Mouse (Mus musculus) layer of hippocampus, postnatal 10 days (tissue): ENCODE measurements around the gene Gja10. TPM values are rescaled to one million over a fixed set of nuclear protein-coding genes. Genes with fewer than 3 reads are reported as not detected.
A peak's percentile ranks its signal among the peaks of the same experiment; 100 is the strongest.

ENCODE experiments used
- DNase-seq, 2 experiments: peaks; one replicate each; pipeline ENCODE4 v3.0.0; 2021; ENCODE audit warnings: low spot score in 2 of 2
- long read RNA-seq: library from polyadenylated mRNA; stranded (forward); transcript quantifications from one replicate; pipeline ENCODE4 v2.0.0, GENCODE M21; 2023
- total RNA-seq, 2 experiments: library from RNA; stranded (reverse); gene quantifications; 2 replicates each; pipeline ENCODE4 v1.2.3; 2021

Gja10 gene
- not detected for total RNA-seq
- long read RNA-seq, result 0 reads

GRCm38 (mm10) chr4:32602660-32603059, at the start of gene Gja10:
TSS of gene Gja10 (minus strand) at chr4:32602760.
- DNase-seq, result no peak

DNA sequence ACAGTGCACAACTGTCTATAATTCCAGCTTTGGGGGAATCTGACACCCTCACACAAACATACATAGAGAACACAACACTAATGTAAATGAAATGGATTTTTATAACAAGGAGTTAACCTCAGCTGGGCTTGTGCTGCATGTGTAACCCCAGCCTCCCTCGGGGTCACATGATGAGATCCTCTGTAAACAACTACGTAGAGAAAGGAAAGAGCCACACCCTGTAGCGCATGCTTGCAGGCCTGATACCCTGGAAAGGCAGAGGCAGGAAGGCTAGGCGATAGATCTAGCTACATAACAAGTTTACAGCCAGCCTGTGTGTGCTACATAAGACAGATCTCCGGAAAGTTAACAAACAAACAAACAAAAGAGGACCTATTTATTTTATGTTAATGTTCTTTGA, 49.1 kb upstream of the Gja10 start:
- no peak for DNase-seq

DNA sequence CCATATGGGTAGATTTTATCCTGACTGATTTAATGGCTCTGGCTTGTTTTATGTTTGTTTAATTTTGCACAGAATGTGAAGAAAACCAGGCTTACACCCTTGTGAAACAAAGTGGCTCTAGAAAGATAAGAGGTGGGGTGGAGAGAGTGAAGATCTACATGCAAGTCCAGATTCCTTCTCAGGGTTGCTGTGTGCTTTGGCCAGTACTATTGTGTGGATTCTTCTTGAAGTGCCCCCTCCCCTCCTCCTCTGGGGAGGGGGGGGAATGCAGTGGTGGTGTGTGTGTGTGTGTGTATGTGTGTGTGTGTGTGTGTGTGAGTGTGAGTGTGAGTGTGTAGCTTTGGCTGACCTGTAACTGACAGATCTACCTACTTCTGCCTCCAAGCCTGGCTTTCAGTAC, 19.1 kb upstream of the Gja10 start:
- no peak for DNase-seq

DNA sequence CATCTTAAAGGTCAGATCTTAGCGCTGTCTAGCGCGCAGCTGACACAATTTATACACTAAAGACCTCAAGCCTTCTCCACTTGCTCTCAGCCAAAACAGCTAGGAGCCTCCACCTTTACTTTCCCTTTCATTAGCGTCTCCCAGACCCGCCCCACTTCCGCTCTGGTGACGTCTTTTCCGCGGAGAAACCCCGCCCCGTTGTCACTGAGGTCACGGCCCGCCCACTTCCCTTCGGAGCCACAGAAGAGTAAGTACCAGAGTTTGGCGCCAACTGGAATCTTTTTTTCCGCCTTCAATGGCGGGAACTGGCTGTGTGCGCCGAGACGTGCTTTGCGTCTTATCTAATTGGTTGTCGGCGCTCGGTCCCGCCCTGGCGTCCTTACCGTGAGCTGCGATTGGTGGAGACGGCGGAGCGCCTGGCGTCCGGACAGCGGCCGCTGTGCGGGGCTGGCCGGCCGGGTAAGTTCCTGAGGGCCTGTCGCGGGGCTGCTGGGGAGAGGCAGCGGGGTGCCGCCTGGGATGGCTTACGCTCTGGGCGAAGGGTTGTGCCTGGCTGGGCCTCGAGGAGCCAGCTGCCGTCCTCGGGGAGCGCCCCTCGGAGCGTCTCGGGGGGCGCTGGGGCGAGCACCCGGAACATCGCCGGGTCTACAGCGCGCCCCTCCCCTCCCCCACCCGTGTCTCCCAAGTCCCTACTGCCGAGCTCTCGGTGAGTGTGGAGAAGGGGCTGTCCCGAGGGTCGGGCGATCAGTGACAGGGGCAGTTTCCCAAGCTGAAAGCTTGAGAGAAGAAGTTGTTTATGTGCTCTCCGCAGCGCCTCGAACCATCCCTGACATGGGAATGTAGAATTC, 12.7 kb upstream of the Gja10 start, which contains the start of gene Casp8ap2:
TSS of gene Casp8ap2 (plus strand) at position 418 of the 848 bp plus-strand sequence.
- peak; percentile 97 to 98 for DNase-seq

DNA sequence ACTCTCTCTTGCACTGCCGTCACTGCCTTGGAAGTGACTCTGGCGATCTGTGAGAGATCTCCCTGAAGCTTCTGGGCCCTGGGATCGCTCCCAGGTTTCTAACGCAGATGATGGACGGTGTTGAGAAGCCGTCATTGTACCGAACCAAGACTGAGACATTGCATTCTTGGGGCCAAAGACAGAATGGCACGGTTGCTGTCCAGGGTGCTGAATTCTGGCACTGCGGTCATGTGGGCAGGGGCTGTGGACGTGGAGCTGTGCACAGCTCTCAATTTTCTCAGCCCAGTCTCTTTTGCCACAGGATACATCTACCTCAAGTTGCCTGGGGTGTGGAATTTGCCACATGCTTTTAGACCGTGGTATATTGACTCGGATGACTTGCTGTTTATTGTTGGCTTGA, 1.4 kb downstream of the Gja10 start:
- peak; percentile 19 to 41 for DNase-seq

DNA sequence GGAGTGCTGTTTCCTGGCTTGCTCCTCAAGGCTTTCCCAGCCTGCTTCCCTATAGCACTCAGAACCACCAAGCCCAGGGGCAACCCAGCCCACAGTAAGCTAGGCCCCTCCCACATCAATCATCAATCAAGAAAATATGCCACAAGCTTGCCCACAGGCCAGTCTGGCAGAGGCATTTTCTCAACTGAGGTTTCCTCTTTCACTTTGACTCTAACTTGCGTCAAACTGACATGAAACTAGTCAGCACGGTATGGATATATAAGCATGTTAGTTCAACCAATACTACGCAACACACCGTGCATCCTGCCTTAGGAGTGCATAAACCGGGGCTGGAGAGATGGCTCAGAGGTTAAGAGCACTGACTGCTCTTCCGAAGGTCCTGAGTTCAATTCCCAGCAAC, 14.3 kb downstream of the Gja10 start:
- no peak for DNase-seq

- DNase-seq, result no peak
These were observed 15.0 kb downstream of the Gja10 start for GRCm38 (mm10) chr4:32587543-32587942.

- DNase-seq, result peak in 1 of 2 experiments; percentile 58
These were observed 16.0 kb downstream of the Gja10 start for GRCm38 (mm10) chr4:32586596-32586995.

- no peak for DNase-seq
These were observed 18.4 kb downstream of the Gja10 start for GRCm38 (mm10) chr4:32584181-32584580.

DNA sequence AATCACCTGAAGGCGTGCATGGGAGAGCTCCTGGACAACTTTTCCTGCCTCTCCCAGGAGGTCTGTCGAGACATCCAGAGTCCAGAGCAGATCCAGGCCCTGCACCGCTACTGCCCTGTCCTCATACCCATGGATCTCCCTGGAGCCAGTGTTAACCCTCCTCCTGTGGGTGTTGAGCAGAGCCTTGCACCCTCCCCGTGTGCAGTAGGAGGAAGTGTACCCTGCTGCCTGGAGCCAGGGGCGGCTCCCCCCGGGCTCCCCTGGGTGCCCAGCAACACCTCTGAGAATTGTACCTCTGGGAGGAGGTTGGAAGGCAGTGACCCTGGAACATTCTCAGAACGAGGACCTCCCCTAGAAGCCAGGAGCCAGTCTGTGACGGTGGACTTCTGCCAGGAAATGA, 22.7 kb downstream of the Gja10 start:
- no peak for DNase-seq

DNA sequence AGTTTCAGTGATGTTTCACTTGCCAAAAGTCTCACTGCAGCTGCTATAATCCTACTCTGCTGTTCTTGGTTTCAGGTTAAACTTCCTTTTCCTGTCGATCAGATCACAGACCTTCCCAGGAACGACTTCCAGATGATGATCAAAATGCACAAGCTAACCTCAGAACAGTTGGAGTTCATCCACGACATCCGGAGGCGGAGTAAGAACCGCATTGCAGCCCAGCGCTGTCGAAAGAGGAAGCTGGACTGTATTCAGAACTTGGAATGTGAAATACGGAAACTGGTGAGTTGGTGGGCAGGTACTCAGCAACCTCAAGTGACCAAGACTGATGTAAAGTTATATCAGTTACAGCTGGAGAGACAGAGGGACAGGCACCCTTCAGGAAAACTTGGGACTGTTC, 27.4 kb downstream of the Gja10 start:
- no peak for DNase-seq

- DNase-seq, result no peak
These were observed 28.0 kb downstream of the Gja10 start for GRCm38 (mm10) chr4:32574604-32575003.

DNA sequence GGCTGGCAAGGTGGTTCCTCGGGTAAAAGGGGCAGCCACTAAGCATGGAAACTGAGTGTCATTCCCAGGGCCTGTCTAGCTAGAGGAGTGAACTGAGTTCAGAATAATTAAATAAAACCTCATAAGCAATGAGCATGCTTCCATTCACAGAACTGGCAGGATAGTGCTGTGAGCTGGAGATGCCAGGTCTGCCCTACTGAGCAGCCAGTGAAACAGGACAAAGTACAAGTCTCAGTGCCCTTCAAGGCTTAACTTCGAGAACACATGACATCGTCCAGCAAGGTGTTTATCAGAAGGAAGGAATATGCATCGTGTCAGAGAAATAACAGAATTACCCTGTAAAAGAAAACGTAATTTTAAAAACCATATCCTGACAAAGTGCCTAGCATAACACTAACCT, 29.0 kb downstream of the Gja10 start:
- no peak for DNase-seq

DNA sequence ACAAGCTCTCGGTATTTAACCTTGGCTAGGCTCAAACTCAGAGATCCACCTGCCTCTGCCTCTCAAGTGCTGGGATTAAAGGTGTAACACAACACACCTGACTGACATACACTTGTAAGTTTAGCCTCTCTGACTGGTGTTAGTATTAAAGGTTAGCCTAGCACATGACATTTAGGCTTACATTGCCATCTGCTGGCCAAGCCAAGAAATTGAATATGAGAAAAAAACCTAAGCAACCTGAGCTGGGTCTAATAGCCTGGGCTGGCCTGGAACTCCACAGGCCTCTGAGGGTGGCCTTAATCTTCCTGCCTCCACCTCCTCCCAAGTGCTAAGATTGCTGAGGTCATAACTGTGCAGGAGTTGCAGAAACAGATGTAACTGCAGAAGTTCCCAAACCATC, 30.4 kb downstream of the Gja10 start:
- DNase-seq, result peak; percentile 46 to 68

DNA sequence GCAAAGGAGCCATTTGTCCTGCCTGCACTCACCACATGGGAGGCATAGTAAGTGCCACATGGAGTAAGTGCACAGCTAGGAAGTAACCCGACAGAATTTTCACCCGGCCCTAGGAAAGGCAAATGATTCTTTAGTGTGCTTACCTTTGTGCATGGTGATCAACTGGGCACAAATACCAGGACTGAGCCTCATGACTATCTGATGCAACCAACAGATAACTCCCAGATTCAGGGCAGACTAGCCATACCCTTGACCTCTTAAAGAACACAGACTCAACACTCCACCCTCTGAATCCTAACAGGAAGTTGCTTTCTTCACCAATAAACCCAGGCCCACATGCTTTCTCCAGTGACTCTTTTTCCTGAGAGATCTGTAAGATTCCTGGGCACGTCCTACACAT, 31.1 kb downstream of the Gja10 start:
- no peak for DNase-seq

GRCm38 (mm10) chr4:32570939-32571317, 31.6 kb downstream of the Gja10 start:
- DNase-seq, result no peak

DNA sequence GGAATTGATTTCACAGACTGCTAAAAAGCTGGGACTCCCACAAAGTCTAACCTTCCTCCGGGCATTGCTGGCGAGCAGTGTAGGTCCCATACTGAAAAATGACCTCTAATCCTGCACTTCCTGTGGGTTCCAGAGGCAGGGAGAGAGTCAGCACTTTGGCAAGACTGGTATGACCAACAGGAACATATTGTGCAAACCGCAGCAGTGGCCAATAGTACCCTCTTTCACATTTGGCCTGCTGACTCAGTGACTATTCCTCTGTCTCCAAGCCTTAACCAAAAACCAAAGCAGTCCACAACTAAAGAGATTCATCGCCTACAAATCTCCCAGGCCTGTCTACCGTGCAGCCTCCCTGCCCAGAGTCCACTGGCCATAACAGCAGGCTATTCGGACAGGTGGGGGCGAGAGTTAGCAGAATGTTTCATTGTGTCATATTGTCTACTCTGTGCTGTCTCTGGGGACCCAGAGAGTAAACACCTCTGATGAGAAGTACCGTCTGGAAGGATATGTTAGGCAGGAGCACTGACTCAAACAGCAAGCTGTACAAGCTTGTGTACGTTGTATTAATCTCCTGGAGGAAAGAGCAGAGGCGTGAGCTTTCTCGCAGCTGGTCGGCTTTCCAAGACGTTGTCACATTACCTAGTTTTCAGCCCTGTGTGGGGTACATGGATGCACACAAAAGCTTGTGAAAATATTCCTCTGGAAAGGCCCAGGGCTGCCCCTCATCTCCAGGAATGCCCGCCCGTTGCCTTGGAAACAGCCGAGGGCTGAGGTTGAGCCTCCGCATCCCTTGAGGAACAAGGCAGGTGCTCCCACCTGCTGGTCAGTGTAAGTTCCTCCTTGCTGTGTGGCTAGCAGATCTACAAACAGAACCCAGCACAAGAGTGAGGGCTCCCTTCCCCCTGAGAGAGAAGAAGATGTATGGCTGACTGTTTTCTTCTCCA, 32.3 kb downstream of the Gja10 start:
- peak in 1 of 2 experiments; percentile 29 for DNase-seq

DNA sequence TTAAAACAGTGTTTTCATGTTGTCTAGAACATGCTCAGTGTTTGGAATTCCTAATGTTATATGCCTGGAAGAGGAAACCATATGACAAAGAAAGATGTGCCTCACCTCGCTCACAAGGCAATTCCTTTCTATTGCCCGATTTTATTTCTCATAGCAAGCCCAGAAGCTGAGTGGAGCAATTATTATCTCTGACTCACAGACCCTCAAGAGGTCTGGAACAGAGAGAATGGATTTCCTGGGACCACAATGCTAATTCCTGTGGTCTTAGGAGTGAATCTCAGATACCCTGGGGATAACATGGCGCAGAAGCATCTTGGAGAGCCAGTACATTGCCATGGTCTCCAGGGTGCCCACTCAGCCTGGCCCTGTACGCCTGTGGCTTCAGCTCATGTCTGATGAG, 33.5 kb downstream of the Gja10 start:
- no peak for DNase-seq

DNA sequence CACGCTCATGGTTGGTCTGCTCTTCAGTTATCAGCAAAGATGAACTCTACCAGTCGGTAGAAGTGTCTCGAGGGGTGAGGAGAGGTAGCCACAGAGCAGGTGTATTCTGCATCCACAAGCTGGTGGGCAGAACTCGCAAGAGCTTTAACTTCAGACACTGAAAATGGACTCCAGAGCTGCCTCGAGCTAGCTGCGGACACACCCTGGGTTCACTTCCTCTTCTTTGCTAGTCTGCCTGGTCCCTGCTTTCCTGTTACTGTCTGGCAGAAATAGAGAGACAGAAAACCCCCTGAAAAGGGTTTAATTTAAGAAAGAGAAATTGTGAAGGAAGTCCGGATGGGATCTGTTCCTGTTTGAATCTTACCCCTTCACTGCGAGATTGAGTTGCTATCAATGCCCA, 37.6 kb downstream of the Gja10 start:
- DNase-seq, result no peak

DNA sequence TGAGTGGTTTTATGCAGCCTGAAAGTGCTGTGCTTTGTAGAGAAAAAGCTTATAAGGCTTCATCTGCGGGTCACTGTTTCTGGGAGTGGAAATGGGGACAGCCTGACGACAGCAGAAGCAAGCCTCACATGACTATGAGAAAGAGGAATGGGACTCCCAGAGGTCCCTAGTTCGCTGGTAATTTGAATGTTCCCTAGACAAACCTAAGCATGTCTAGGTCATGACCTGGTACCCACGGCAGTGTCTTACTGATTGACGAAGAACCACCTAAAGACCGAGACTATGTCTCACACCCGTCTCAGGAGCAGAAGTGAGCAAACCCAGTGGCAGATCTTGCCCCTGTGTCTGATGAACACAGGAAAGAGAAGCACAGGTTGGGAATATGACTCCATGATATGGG, 38.1 kb downstream of the Gja10 start:
- DNase-seq, result no peak

DNA sequence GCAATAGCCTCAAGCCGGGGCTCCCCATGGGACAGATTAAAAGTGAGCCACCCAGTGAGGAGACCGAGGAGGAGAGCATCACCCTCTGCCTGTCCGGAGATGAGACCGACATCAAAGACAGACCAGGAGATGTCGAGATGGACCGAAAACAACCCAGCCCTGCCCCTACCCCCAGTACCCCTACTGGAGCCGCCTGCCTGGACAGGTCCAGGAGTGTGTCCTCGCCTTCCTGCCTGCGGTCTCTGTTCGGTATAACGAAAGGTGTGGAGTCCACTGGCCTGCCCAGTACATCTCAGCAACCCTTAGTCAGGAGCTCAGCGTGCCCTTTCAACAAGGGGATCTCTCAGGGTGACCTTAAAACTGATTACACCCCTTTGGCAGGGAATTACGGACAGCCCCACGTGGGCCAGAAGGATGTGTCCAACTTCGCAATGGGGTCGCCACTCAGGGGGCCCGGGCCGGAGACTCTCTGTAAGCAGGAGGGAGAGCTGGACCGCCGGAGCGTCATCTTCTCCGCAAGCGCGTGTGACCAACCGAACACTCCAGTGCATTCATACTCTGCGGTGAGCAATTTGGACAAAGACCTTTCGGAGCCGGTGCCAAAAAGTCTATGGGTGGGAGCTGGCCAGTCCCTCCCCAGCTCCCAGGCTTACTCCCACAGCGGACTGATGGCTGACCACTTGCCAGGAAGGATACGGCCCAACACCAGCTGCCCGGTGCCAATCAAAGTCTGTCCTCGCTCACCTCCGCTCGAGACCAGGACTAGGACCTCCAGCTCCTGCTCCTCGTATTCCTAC, 40.0 kb downstream of the Gja10 start:
- no peak for DNase-seq
